19 mouse cellular contexts compared by ENCODE assay signal in the genomic region with DNA sequence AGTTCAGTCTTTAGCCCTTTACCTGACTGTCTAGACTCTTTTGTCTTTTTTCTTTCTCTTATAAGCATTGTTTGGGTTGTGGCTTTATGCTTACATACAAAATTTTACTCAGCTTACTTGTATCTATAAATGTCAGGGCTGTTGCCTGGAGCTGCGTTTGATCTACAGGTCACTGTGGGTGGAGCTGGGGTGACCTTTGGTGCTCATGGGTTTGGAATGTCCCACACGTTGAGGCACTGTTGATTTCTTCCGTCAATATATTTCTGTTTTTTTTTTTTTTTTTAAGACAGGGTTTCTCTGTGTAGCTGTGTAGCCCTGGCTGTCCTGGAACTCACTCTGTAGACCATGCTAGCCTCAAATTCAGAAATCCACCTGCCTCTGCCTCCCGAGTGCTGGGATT. TPM values are rescaled to one million over a fixed set of nuclear protein-coding genes. Genes with fewer than 3 reads are reported as not detected.
"Had no signal": no experiment of that assay in that cellular context is flagged by ENCODE, and none has a peak within 500 bp of the region (broad histone marks: within the 10 kb centered on the region; RNA-seq: fewer than 3 reads in every experiment).

No protein-coding gene starts in this region.

- H3K36me3 ChIP-seq: lung, embryonic 15.5 days; midbrain, embryonic 13.5 days; midbrain, embryonic 15.5 days; neural tube, embryonic 12.5 days had no signal

- H3K9me3 ChIP-seq: lung, embryonic 15.5 days; megakaryocyte, embryonic 14.5 days; midbrain, embryonic 13.5 days; midbrain, embryonic 15.5 days; neural tube, embryonic 12.5 days had no signal

- H3K9ac ChIP-seq: liver, postnatal 0 days; lung, embryonic 15.5 days; midbrain, embryonic 13.5 days; midbrain, embryonic 15.5 days; neural tube, embryonic 12.5 days had no signal

- H3K4me3 ChIP-seq: lung, embryonic 15.5 days; megakaryocyte, embryonic 14.5 days; midbrain, embryonic 13.5 days; midbrain, embryonic 15.5 days; neural tube, embryonic 12.5 days had no signal

- DNase-seq: liver, postnatal 0 days; lung, adult 2 months; lung, postnatal 14 days; lung, postnatal 36 days; retina, postnatal 1 day; right cerebral cortex, adult 18-20 months; right cerebral cortex, postnatal 25 days; right cerebral cortex, postnatal 4 days; spleen, adult 18-20 months; thymus, adult 2 months; thymus, postnatal 25 days; thymus, postnatal 4 days had no signal

- H3K27ac ChIP-seq: lung, embryonic 15.5 days; macrophage; midbrain, embryonic 13.5 days; midbrain, embryonic 15.5 days; neural tube, embryonic 12.5 days had no signal

- H3K27me3 ChIP-seq: midbrain, embryonic 15.5 days had no signal

RNA-seq across cellular contexts. Expression of a gene that starts 4.7 kb away (rescaled TPM):
- total RNA-seq: neutrophil, adult 5-6 weeks had no signal
- polyA plus RNA-seq: macrophage had no signal
